Mouse (Mus musculus) liver, adult 2 months (tissue): ENCODE measurements around the gene Map3k20. TPM values are rescaled to one million over a fixed set of nuclear protein-coding genes. Genes with fewer than 3 reads are reported as not detected.

ENCODE experiments used
- DNase-seq: peaks from one replicate; pipeline ENCODE4 v3.0.0-alpha.2; 2011; ENCODE audit warnings: low read depth, low spot score; ENCODE audit errors: extremely low read depth
- H3K27ac ChIP-seq: fragments of 200-500 bp; replicated peaks from 2 replicates; pipeline ENCODE4 v1.5.1; 2012; ENCODE audit warnings: low read depth, mild to moderate bottlenecking, control low read depth, inconsistent platforms, low read length; ENCODE audit not compliant: insufficient read depth
- H3K27me3 ChIP-seq: fragments of 200-500 bp; 2 replicates; pipeline ENCODE4 v1.6.1; 2012; ENCODE audit warnings: mild to moderate bottlenecking, moderate library complexity, low read length, inconsistent platforms; ENCODE audit not compliant: control insufficient read depth, insufficient read depth
- H3K36me3 ChIP-seq: fragments of 200-500 bp; 2 replicates; pipeline ENCODE4 v1.6.1; 2012; ENCODE audit warnings: low read length, inconsistent platforms; ENCODE audit not compliant: control insufficient read depth, insufficient read depth
- H3K4me1 ChIP-seq: fragments of 200-500 bp; 2 replicates; pipeline ENCODE4 v1.6.1; 2011; ENCODE audit warnings: low read length; ENCODE audit not compliant: control insufficient read depth, insufficient read depth
- H3K4me3 ChIP-seq: fragments of 200-500 bp; 2 replicates; pipeline ENCODE4 v1.5.1; 2011; ENCODE audit warnings: low read depth, mild to moderate bottlenecking, control low read depth, low read length, moderate library complexity; ENCODE audit not compliant: insufficient read depth
- H3K79me2 ChIP-seq: fragments of 200-500 bp; 2 replicates; pipeline ENCODE4 v1.6.1; 2012; ENCODE audit warnings: inconsistent platforms, mild to moderate bottlenecking, low read length, moderate library complexity; ENCODE audit not compliant: control insufficient read depth, insufficient read depth
- H3K9ac ChIP-seq: fragments of 200-500 bp; 2 replicates; pipeline ENCODE4 v1.6.1; 2012; ENCODE audit warnings: low read depth, mild to moderate bottlenecking, control low read depth, inconsistent platforms, low read length
- CTCF ChIP-seq: fragments of 200-500 bp; IDR thresholded peaks from 2 replicates; pipeline ENCODE4 v1.5.1; 2011; ENCODE audit warnings: low read depth, low read length, control low read depth
- POLR2A ChIP-seq: fragments of 200-500 bp; IDR thresholded peaks from 2 replicates; pipeline ENCODE4 v1.6.1; 2011; ENCODE audit warnings: low read length, control low read depth; ENCODE audit not compliant: insufficient read depth; ENCODE audit errors: extremely low read depth
- WGBS: fragments of 180-500 bp; shearing (Covaris S2); methylation state at CpG from one replicate; pipeline ENCODE4 v1.1.7; 2018; 5-methylcytosine and 5-hydroxymethylcytosine counted together
- polyA plus RNA-seq: library from polyadenylated mRNA; depleted of rRNA; stranded (reverse); fragments of >200 nt; gene quantifications from 2 replicates; pipeline ENCODE4 v1.2.3, GENCODE M21; 2012
- total RNA-seq: library from RNA; depleted of rRNA; stranded (reverse); fragments of >200 nt; gene quantifications from 2 replicates; pipeline ENCODE4 v1.2.3, GENCODE M21; 2014

Map3k20 gene
- total and polyA plus RNA-seq, 2 experiments = 4.6 to 11.8 TPM

- no peaks in the 10 kb centered on the region for H3K27me3 ChIP-seq
- no peaks in the 10 kb centered on the region for H3K36me3 ChIP-seq
- TF ChIP-seq CTCF (no peak), POLR2A (no peak)
- H3K9ac ChIP-seq = no peak overlapping the region
- no peaks in the 10 kb centered on the region for H3K79me2 ChIP-seq
- no peaks in the 10 kb centered on the region for H3K4me1 ChIP-seq
- 43% methylated on average over 1 of the region's 1 CpGs for WGBS
- H3K27ac ChIP-seq = no peak overlapping the region
- no peak overlapping the region for H3K4me3 ChIP-seq
- no peak for DNase-seq
These were observed 170.8 kb downstream of the Map3k20 start for GRCm38 (mm10) chr2:72456189-72456588.

- Histone ChIP-seq H3K4me3 (no peak overlapping the region), H3K27me3 (no peaks in the 10 kb centered on the region), H3K4me1 (0 out of 2 replicates have a peak, but pooled peaks cover 2% of the 10 kb centered on the region), H3K79me2 (no peaks in the 10 kb centered on the region), H3K27ac (no peak overlapping the region), H3K9ac (no peak overlapping the region), H3K36me3 (no peaks in the 10 kb centered on the region)
- DNase-seq = peak; percentile 7
- WGBS = 63% methylated on average over 7 of the region's 7 CpGs
- TF ChIP-seq CTCF = no peak
- no peak for TF ChIP-seq POLR2A
These were observed 179.1 kb downstream of the Map3k20 start for GRCm38 (mm10) chr2:72464376-72465014.

- H3K36me3 ChIP-seq = no peaks in the 10 kb centered on the region
- H3K79me2 ChIP-seq = no peaks in the 10 kb centered on the region
- H3K27ac ChIP-seq = no peak overlapping the region
- 91% methylated on average over 1 of the region's 1 CpGs for WGBS
- no peak overlapping the region for H3K9ac ChIP-seq
- no peak for DNase-seq
- H3K4me3 ChIP-seq = no peak overlapping the region
- TF ChIP-seq POLR2A (no peak), CTCF (no peak)
- H3K4me1 ChIP-seq = 0 out of 2 replicates have a peak, but pooled peaks cover 2% of the 10 kb centered on the region
- H3K27me3 ChIP-seq = no peaks in the 10 kb centered on the region
These were observed 182.2 kb downstream of the Map3k20 start for GRCm38 (mm10) chr2:72467604-72468003.

- WGBS = 81% methylated on average over 16 of the region's 16 CpGs
- TF ChIP-seq CTCF (no peak), POLR2A (no peak)
- H3K9ac ChIP-seq = no peak overlapping the region
These were observed 186.1 kb downstream of the Map3k20 start for GRCm38 (mm10) chr2:72471415-72472070.

GRCm38 (mm10) chr2:72474531-72475287 is 189.3 kb downstream of the Map3k20 start:
- Histone ChIP-seq H3K9ac (no peak overlapping the region), H3K4me3 (no peak overlapping the region), H3K79me2 (no peaks in the 10 kb centered on the region), H3K4me1 (peaks cover 5% of the 10 kb centered on the region), H3K27ac (no peak overlapping the region), H3K36me3 (no peaks in the 10 kb centered on the region), H3K27me3 (no peaks in the 10 kb centered on the region)
- TF ChIP-seq POLR2A (no peak), CTCF (no peak)
- no peak for DNase-seq
- WGBS = 48% methylated on average over 7 of the region's 7 CpGs

More at GRCm38 (mm10) chr2:72471415-72472070, 186.1 kb downstream of the Map3k20 start:
- no peaks in the 10 kb centered on the region for H3K36me3 ChIP-seq
- H3K79me2 ChIP-seq = no peaks in the 10 kb centered on the region
- no peak for DNase-seq
- no peaks in the 10 kb centered on the region for H3K4me1 ChIP-seq
- H3K27me3 ChIP-seq = no peaks in the 10 kb centered on the region
- no peak overlapping the region for H3K4me3 ChIP-seq
- no peak overlapping the region for H3K27ac ChIP-seq

- Histone ChIP-seq H3K27ac (no peak overlapping the region), H3K4me1 (peaks cover 5% of the 10 kb centered on the region), H3K9ac (no peak overlapping the region), H3K4me3 (peak overlapping the region; percentile 75; the same call in 1 of the 2 replicates), H3K36me3 (no peaks in the 10 kb centered on the region), H3K27me3 (no peaks in the 10 kb centered on the region), H3K79me2 (no peaks in the 10 kb centered on the region)
- WGBS = 3% methylated on average over 7 of the region's 7 CpGs
- DNase-seq = no peak
- TF ChIP-seq CTCF (no peak), POLR2A (no peak)
These were observed 190.0 kb downstream of the Map3k20 start for GRCm38 (mm10) chr2:72475423-72475796.
